Mouse (Mus musculus): ENCODE data around the gene Tssk3. TPM values are rescaled to one million over a fixed set of nuclear protein-coding genes. Genes with fewer than 3 reads are reported as not detected.
"Not testable (repeated sequence)": the region's sequence is repeated elsewhere in the genome, so short reads cannot be mapped to it uniquely, and the experiment has no call there.

Gene Tssk3
- polyA plus RNA-seq, 1 experiment from 2014 or later = not detected

DNA sequence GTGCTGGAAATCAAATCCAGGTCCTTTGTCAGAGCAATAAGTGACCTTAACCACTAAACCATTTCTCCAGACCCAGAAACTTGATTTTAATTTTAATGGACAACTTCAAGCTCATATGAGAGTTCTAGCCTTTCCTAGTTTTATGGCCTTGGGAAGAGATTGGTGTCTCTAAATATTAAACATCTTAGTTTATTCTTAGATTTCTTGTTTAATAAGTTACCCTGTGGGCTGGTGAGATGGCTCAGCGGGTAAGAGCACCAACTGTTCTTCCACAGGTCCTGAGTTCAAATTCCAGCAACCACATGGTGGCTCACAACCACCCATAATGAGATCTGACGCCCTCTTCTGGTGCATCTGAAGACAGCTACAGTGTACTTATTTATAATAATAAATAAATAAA lies 33.5 kb downstream of the Tssk3 start:
- 73% methylated on average over 2 of the region's 2 CpGs for WGBS
- not testable (repeated sequence) for H3K9ac ChIP-seq (ENCODE audit: low read length); H3K27ac ChIP-seq (ENCODE audit: low read length); H3K4me3 ChIP-seq (ENCODE audit: low read length); H3K9me3 ChIP-seq (ENCODE audit: control insufficient read depth, low read length); ATAC-seq (ENCODE audit: low read depth); H3K4me2 ChIP-seq (ENCODE audit: low read depth, low read length); H3K4me1 ChIP-seq (replicated peaks; ENCODE audit: control insufficient read depth, insufficient read depth, low read length); H3K27me3 ChIP-seq (ENCODE audit: control insufficient read depth, insufficient read depth, low read depth, low read length); H3K36me3 ChIP-seq (ENCODE audit: control insufficient read depth, insufficient read depth, low read length)

DNA sequence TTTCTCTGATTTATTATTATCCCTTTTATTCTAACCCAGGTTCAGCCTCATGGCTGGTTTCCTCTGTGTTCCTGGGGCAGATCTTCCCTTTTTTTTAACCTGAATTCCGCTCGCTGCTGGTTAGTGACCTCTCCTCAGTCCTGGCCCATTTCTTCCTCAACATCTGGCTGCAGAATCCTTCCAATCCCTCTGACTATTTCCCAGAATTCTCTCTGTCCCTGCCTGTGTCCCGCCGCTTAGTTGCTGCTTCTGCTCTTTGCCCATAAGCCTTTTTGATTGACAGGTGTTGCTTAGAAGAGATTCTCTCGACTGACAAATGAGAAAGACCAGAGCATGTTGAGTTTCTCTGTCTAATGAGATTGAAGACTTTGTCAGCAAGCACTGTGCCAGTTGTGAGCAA lies 34.7 kb downstream of the Tssk3 start:
- H3K9ac ChIP-seq (ENCODE audit: low read length) = no peak overlapping the region
- H3K27me3 ChIP-seq (ENCODE audit: control insufficient read depth, insufficient read depth, low read depth, low read length) = no peaks in the 10 kb centered on the region
- H3K27ac ChIP-seq (ENCODE audit: low read length) = no peak overlapping the region
- no peak for ATAC-seq (ENCODE audit: low read depth)
- H3K36me3 ChIP-seq (ENCODE audit: control insufficient read depth, insufficient read depth, low read length) = no peaks in the 10 kb centered on the region
- no peaks in the 10 kb centered on the region for H3K4me1 ChIP-seq (replicated peaks; ENCODE audit: control insufficient read depth, insufficient read depth, low read length)
- H3K9me3 ChIP-seq (ENCODE audit: control insufficient read depth, low read length) = no peaks in the 10 kb centered on the region
- H3K4me3 ChIP-seq (ENCODE audit: low read length) = no peak overlapping the region
- WGBS = 54% methylated on average over 5 of the region's 5 CpGs
- H3K4me2 ChIP-seq (ENCODE audit: low read depth, low read length) = no peak overlapping the region

DNA sequence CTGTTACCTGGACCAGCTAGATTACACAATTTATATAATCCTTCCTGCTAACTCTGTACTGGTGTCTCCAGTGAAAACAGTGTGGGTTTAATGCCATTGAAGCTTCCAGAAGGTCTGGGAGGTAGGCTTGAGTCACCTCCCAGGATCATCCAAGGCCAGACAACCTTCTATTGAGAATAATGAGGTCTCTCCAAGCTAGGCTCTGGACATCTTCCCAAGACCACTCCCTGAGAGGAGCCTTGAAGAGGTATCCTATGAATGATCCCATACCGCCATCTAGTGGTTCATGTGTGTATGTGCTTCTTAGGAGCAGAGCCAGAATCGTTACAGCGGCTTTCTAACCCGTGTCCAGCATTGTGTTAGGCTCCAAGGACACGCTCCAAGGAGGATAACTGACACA lies 35.6 kb downstream of the Tssk3 start:
- Histone ChIP-seq H3K36me3 (ENCODE audit: control insufficient read depth, insufficient read depth, low read length) (no peaks in the 10 kb centered on the region), H3K9ac (ENCODE audit: low read length) (no peak overlapping the region), H3K9me3 (ENCODE audit: control insufficient read depth, low read length) (no peaks in the 10 kb centered on the region), H3K4me1 (replicated peaks; ENCODE audit: control insufficient read depth, insufficient read depth, low read length) (no peaks in the 10 kb centered on the region), H3K4me3 (ENCODE audit: low read length) (no peak overlapping the region), H3K27me3 (ENCODE audit: control insufficient read depth, insufficient read depth, low read depth, low read length) (no peaks in the 10 kb centered on the region), H3K4me2 (ENCODE audit: low read depth, low read length) (no peak overlapping the region), H3K27ac (ENCODE audit: low read length) (no peak overlapping the region)
- peak; percentile 90 for ATAC-seq (ENCODE audit: low read depth)
- WGBS = 3% methylated on average over 5 of the region's 5 CpGs

DNA sequence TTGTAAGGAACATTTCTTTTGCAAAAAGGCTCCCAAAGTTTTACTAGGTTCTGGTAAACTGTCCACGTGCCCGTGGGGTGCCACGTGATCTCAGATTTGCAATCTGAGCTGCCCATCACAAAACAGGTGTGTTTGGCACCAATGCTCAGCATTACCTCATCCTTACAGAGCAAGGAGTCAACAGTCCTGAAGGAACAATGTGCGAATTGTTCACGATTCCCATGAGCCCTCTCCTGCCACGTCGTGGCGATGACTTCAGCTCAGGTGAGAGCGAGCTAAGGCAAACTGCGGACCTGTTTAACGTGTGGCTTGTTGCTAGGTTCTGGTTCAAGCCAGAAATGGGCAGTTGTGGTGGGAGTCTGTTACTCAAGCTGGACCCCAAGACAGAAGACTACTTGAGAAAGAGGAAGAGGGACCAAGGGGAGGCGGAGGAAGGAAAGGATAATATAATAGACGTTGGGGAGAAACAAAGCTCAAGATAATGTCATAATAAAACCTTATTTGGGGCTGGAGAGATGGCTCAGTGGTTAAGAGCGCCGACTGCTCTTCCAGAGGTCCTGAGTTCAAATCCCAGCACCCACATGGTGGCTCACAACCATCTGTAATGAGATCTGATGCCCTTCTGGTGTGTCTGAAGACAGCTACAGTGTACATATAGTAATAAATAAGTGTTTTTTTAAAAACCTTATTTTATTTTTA lies 39.2 kb downstream of the Tssk3 start:
- H3K27ac ChIP-seq (ENCODE audit: low read length) = no peak overlapping the region
- no peaks in the 10 kb centered on the region for H3K36me3 ChIP-seq (ENCODE audit: control insufficient read depth, insufficient read depth, low read length)
- H3K4me2 ChIP-seq (ENCODE audit: low read depth, low read length) = no peak overlapping the region
- 60% methylated on average over 15 of the region's 15 CpGs for WGBS
- no peaks in the 10 kb centered on the region for H3K27me3 ChIP-seq (ENCODE audit: control insufficient read depth, insufficient read depth, low read depth, low read length)
- no peak overlapping the region for H3K9ac ChIP-seq (ENCODE audit: low read length)
- H3K9me3 ChIP-seq (ENCODE audit: control insufficient read depth, low read length) = no peaks in the 10 kb centered on the region
- no peak overlapping the region for H3K4me3 ChIP-seq (ENCODE audit: low read length)
- ATAC-seq (ENCODE audit: low read depth) = 0 out of 2 replicates have a peak, but pooled peaks have one; percentile 45
- no peaks in the 10 kb centered on the region for H3K4me1 ChIP-seq (replicated peaks; ENCODE audit: control insufficient read depth, insufficient read depth, low read length)

DNA sequence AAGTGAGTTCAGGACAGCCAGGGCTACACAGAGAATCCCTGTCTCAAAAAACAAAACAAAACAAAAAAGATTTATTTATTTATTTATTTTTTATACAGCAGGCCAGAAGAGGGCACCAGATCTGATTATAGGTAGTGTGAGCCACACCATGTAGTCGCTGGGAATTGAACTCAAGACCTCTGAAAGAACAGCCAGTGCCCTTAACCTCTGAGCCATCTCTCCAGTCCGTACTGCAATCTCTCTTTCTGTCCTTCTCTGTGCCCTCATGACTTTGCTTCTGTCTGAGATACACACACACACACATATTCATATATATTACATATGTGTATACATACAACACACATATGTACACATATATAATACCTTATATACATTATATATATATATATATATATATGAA lies 40.0 kb downstream of the Tssk3 start:
- H3K9me3 ChIP-seq (ENCODE audit: control insufficient read depth, low read length) = no peaks in the 10 kb centered on the region
- no peaks in the 10 kb centered on the region for H3K27me3 ChIP-seq (ENCODE audit: control insufficient read depth, insufficient read depth, low read depth, low read length)
- no peak for ATAC-seq (ENCODE audit: low read depth)
- no peaks in the 10 kb centered on the region for H3K4me1 ChIP-seq (replicated peaks; ENCODE audit: control insufficient read depth, insufficient read depth, low read length)
- H3K4me2 ChIP-seq (ENCODE audit: low read depth, low read length) = no peak overlapping the region
- no peak overlapping the region for H3K9ac ChIP-seq (ENCODE audit: low read length)
- no peak overlapping the region for H3K27ac ChIP-seq (ENCODE audit: low read length)
- H3K36me3 ChIP-seq (ENCODE audit: control insufficient read depth, insufficient read depth, low read length) = no peaks in the 10 kb centered on the region
- no peak overlapping the region for H3K4me3 ChIP-seq (ENCODE audit: low read length)
- WGBS = 69% methylated on average over 2 of the region's 2 CpGs

DNA sequence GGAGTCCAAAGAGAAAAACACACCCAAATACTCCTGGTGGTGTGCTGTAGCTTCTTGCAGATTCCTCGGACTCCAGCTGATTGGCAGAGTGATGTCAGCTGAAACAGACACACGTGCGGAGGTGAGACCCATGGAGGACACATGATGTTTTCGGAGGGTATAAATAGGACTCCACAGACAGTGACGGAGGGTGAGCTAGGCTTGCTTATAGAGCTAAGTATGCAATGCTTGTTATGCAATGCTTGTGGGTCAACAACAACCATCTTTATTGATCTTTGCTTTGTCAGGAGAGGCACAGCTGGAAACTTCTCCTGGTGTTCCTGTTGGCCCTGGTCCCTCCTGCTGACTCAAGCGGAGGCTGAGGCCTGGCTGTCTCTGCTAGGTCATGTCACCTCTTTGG lies 42.1 kb downstream of the Tssk3 start:
- ATAC-seq (ENCODE audit: low read depth) = no peak
- H3K27ac ChIP-seq (ENCODE audit: low read length) = no peak overlapping the region
- WGBS = 78% methylated on average over 6 of the region's 6 CpGs

DNA sequence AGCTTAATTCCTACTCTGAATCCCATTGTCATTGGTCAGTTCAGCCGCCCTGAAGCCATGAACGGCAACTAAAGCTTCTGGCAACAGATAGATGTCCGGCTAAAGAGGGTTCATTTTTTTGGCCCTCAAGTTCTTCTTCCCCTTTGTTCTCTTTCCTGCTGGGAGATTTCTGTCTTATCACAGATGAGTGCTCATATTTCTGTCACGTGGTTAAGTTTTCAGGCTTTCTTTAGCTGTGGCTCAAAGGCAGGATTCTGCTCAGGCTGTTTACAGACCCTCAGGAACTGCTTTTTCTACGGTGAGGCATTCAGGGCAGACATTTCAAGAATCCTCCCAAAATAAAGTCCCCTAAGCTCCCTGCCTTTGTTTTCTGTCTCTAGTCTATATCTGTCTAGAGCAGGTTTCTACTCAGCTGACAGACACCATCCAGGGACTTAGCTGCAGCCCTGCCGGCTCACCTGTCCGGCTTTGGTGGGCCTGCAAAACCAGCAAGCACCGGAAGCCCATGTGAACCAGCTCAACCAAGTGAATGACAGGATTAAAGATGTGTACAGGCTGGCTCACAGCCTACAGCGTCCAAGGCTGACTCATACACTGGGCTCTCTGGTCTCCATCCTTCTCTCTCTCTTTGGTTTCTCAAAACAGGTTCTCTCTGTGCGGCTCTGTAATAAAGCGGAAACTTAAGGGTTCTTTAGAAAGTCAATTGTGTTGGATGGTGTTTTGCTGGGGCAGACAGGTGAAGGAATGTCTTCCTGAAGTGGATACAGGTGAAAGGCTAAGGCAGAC lies 42.9 kb downstream of the Tssk3 start:
- no peaks in the 10 kb centered on the region for H3K9me3 ChIP-seq (ENCODE audit: control insufficient read depth, low read length)
- WGBS = 56% methylated on average over 11 of the region's 11 CpGs
- H3K4me1 ChIP-seq (replicated peaks; ENCODE audit: control insufficient read depth, insufficient read depth, low read length) = no peaks in the 10 kb centered on the region
- H3K4me3 ChIP-seq (ENCODE audit: low read length) = no peak overlapping the region
- H3K4me2 ChIP-seq (ENCODE audit: low read depth, low read length) = no peak overlapping the region
- no peaks in the 10 kb centered on the region for H3K36me3 ChIP-seq (ENCODE audit: control insufficient read depth, insufficient read depth, low read length)
- no peaks in the 10 kb centered on the region for H3K27me3 ChIP-seq (ENCODE audit: control insufficient read depth, insufficient read depth, low read depth, low read length)
- no peak overlapping the region for H3K9ac ChIP-seq (ENCODE audit: low read length)
- H3K27ac ChIP-seq (ENCODE audit: low read length) = peak overlapping the region; percentile 7; the same call in 1 of the 2 replicates
- no peak for ATAC-seq (ENCODE audit: low read depth)

More for the DNA sequence above, 42.1 kb downstream of the Tssk3 start:
- Histone ChIP-seq H3K9me3 (ENCODE audit: control insufficient read depth, low read length) (no peaks in the 10 kb centered on the region), H3K4me1 (replicated peaks; ENCODE audit: control insufficient read depth, insufficient read depth, low read length) (no peaks in the 10 kb centered on the region), H3K4me2 (ENCODE audit: low read depth, low read length) (no peak overlapping the region), H3K27me3 (ENCODE audit: control insufficient read depth, insufficient read depth, low read depth, low read length) (no peaks in the 10 kb centered on the region), H3K4me3 (ENCODE audit: low read length) (no peak overlapping the region), H3K36me3 (ENCODE audit: control insufficient read depth, insufficient read depth, low read length) (no peaks in the 10 kb centered on the region), H3K9ac (ENCODE audit: low read length) (no peak overlapping the region)

DNA sequence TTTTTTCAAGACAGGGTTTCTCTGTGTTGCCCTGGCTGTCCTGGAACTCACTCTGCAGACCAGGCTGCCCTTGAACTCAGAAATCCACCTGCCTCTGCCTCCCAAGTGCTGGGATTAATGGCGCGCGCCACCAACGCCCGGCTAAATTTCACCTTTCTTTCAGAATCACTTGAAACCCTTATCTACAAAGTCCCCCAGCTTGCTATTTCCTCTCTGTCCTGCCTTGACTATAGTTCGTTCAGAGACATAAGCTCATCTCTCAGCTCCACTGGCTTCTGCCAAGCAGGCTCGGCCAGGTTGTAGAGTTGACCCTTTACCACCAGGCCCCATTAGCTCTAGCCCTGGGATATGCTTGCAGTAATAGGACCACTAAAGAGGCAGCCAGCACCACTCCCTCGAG lies 43.5 kb downstream of the Tssk3 start:
- H3K4me3 ChIP-seq (ENCODE audit: low read length) = no peak overlapping the region
- H3K27ac ChIP-seq (ENCODE audit: low read length) = no peak overlapping the region
- no peak; the same call in 1 of the 2 replicates for ATAC-seq (ENCODE audit: low read depth)
- no peaks in the 10 kb centered on the region for H3K27me3 ChIP-seq (ENCODE audit: control insufficient read depth, insufficient read depth, low read depth, low read length)
- H3K36me3 ChIP-seq (ENCODE audit: control insufficient read depth, insufficient read depth, low read length) = no peaks in the 10 kb centered on the region
- WGBS = 68% methylated on average over 8 of the region's 8 CpGs
- H3K9ac ChIP-seq (ENCODE audit: low read length) = no peak overlapping the region
- no peaks in the 10 kb centered on the region for H3K9me3 ChIP-seq (ENCODE audit: control insufficient read depth, low read length)
- H3K4me1 ChIP-seq (replicated peaks; ENCODE audit: control insufficient read depth, insufficient read depth, low read length) = no peaks in the 10 kb centered on the region
- no peak overlapping the region for H3K4me2 ChIP-seq (ENCODE audit: low read depth, low read length)

DNA sequence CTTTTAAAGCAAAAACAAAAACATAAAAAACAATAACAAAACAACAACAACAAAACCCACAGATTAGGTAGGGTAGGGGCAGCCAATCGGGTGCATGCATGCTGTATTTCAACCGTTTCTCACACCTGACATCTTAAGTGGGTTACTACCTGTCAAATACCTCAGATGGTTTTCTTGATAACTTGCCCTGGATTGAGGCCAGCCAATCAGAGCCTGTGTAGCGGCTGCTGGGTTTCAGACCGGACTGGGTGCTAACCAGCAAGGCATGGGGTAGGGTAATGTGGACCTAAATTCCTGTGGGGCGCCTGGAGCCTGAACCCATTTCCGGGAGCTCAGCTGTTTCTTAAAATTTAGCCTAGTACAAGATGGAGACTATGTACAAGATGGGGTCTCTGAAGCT lies 49.7 kb downstream of the Tssk3 start:
- Histone ChIP-seq H3K9ac (ENCODE audit: low read length) (no peak overlapping the region), H3K27ac (ENCODE audit: low read length) (no peak overlapping the region), H3K4me3 (ENCODE audit: low read length) (peak overlapping the region; percentile 49; the same call in 1 of the 2 replicates), H3K27me3 (ENCODE audit: control insufficient read depth, insufficient read depth, low read depth, low read length) (peaks cover 19% of the 10 kb centered on the region; the same call in 1 of the 2 replicates), H3K36me3 (ENCODE audit: control insufficient read depth, insufficient read depth, low read length) (no peaks in the 10 kb centered on the region), H3K4me2 (ENCODE audit: low read depth, low read length) (peak overlapping the region; percentile 68), H3K9me3 (ENCODE audit: control insufficient read depth, low read length) (no peaks in the 10 kb centered on the region), H3K4me1 (replicated peaks; ENCODE audit: control insufficient read depth, insufficient read depth, low read length) (peaks cover 7% of the 10 kb centered on the region; the same call in 1 of the 2 replicates)
- no peak for ATAC-seq (ENCODE audit: low read depth)
- WGBS = 29% methylated on average over 6 of the region's 6 CpGs
